Mouse (Mus musculus) G1E (cell line): Measurements from ENCODE around the gene Actl7a.

Experiments used
- CTCF ChIP-seq: IDR thresholded peaks from 2 replicates; pipeline ENCODE4 v1.5.1; 2012; ENCODE audit warnings: low read depth, low read length, inconsistent platforms, mixed read lengths
- GATA1 ChIP-seq: IDR thresholded peaks from 2 replicates; pipeline ENCODE4 v1.6.1; 2012; ENCODE audit warnings: borderline replicate concordance, low read length, inconsistent platforms, mixed read lengths
- GATA2 ChIP-seq: IDR thresholded peaks from 2 replicates; pipeline ENCODE4 v1.6.1; 2012; ENCODE audit warnings: low read depth, low read length, inconsistent platforms, borderline replicate concordance
- POLR2AphosphoS5 ChIP-seq: IDR thresholded peaks from 2 replicates; pipeline ENCODE4 v1.6.1; 2012; ENCODE audit warnings: low read depth, low read length, inconsistent platforms; ENCODE audit not compliant: insufficient replicate concordance

- no peak for TF ChIP-seq CTCF
- no peak for TF ChIP-seq GATA1
- TF ChIP-seq GATA2 = no peak
- TF ChIP-seq POLR2AphosphoS5 = no peak
Observed at GRCm38 (mm10) chr4:56717932-56718331, 25.3 kb upstream of the Actl7a start.
